Mouse (Mus musculus) limb, embryonic 14.5 days (tissue): ENCODE results near the gene Babam2. TPM values are rescaled to one million over a fixed set of nuclear protein-coding genes. Genes with fewer than 3 reads are reported as not detected.

Source experiments
- ATAC-seq: fragments of 200-750 bp; cut with Nextera tagmentation; 2 replicates; pipeline ENCODE4 v1.8.0; 2017; ENCODE audit warnings: low read depth, moderate number of reproducible peaks, moderate TSS enrichment; ENCODE audit not compliant: low FRiP score
- DNase-seq: peaks from one replicate; pipeline ENCODE4 v3.0.0-alpha.2; 2015; ENCODE audit warnings: low spot score
- H3K27ac ChIP-seq: fragments of 300-500 bp; sonication (generic); replicated peaks from 2 replicates; pipeline ENCODE4 v1.5.1; 2014; ENCODE audit warnings: low read depth, mild to moderate bottlenecking, low read length, moderate library complexity, mixed read lengths
- H3K27me3 ChIP-seq: fragments of 300-500 bp; sonication (generic); 2 replicates; pipeline ENCODE4 v1.6.1; 2014; ENCODE audit warnings: low read length, mixed read lengths; ENCODE audit not compliant: control insufficient read depth, insufficient read depth
- H3K36me3 ChIP-seq: fragments of 300-500 bp; sonication (generic); 2 replicates; pipeline ENCODE4 v1.6.1; 2014; ENCODE audit warnings: mild to moderate bottlenecking, low read length, moderate library complexity, mixed read lengths; ENCODE audit not compliant: control insufficient read depth, insufficient read depth
- H3K4me1 ChIP-seq: fragments of 300-500 bp; sonication (generic); 2 replicates; pipeline ENCODE4 v1.6.1; 2014; ENCODE audit warnings: antibody characterized with exemption, low read length, mixed read lengths; ENCODE audit not compliant: control insufficient read depth, insufficient read depth
- H3K4me2 ChIP-seq: fragments of 300-500 bp; sonication (generic); replicated peaks from 2 replicates; pipeline ENCODE4 v1.6.1; 2014; ENCODE audit warnings: low read depth, mild to moderate bottlenecking, low read length, moderate library complexity; ENCODE audit not compliant: severe bottlenecking
- H3K4me3 ChIP-seq: fragments of 300-500 bp; sonication (generic); replicated peaks from 2 replicates; pipeline ENCODE4 v1.5.1; 2014; ENCODE audit warnings: low read length
- H3K9ac ChIP-seq: fragments of 300-500 bp; sonication (generic); 2 replicates; pipeline ENCODE4 v1.6.1; 2014; ENCODE audit warnings: mild to moderate bottlenecking, low read depth, low read length, moderate library complexity; ENCODE audit not compliant: severe bottlenecking
- H3K9me3 ChIP-seq: fragments of 300-500 bp; sonication (generic); 2 replicates; pipeline ENCODE4 v1.6.1; 2016; ENCODE audit warnings: low read length; ENCODE audit not compliant: control insufficient read depth
- POLR2A ChIP-seq: fragments of 200-500 bp; IDR thresholded peaks from 2 replicates; pipeline ENCODE4 v1.8.0; 2012; ENCODE audit warnings: inconsistent platforms, mild to moderate bottlenecking, moderate library complexity, borderline replicate concordance; ENCODE audit not compliant: insufficient read depth, insufficient read length; ENCODE audit errors: extremely low read depth
- WGBS: fragments of 180-500 bp; shearing (Covaris S2); extraction: QIAGEN DNeasy Blood & Tissue Kit; methylation state at CpG from one replicate; pipeline ENCODE4 v1.1.7; 2014; 5-methylcytosine and 5-hydroxymethylcytosine counted together
- polyA plus RNA-seq, 2 experiments: library from polyadenylated mRNA; depleted of rRNA in 1 of 2; stranded (reverse) in 1 of 2; unstranded in 1 of 2; fragments of >200 nt; fragmentation: Nextera tagmentation in 1 of 2; extraction: Ambion mirVana in 1 of 2; gene quantifications; 2 replicates each; pipeline versions ENCODE4 v1.2.1 to v1.2.3; 2012 to 2014

The Babam2 gene
- polyA plus RNA-seq, 2 experiments, result 23.4 to 35.8 TPM

DNA sequence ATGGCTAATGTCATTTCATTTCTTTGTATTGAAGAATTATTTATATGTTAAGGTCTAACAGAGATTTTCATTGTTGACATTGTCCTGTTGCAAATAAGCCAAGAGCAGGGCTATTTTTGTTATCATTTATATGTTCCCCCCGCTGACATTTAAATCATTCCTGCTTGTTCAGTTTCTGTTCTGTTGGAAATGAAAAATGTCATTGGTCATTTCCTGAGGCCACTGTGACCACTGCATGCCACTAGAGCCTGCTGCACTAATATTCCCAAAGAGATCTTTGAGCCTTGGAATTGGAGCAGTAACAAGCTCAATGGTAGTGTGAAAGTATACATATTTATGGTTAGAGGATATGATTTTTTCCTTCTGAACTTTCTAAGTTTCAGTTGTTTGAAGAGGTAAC is 118.6 kb downstream of the Babam2 start:
- no peak for DNase-seq
- Histone ChIP-seq H3K4me3 (no peak overlapping the region), H3K9me3 (no peaks in the 10 kb centered on the region), H3K4me2 (no peak overlapping the region), H3K36me3 (no peaks in the 10 kb centered on the region), H3K9ac (no peak overlapping the region), H3K27ac (no peak overlapping the region), H3K4me1 (no peaks in the 10 kb centered on the region), H3K27me3 (no peaks in the 10 kb centered on the region)
- no peak for ATAC-seq
- TF ChIP-seq POLR2A, result no peak
- WGBS, result 91% methylated on average over 1 of the region's 1 CpGs

GRCm38 (mm10) chr5:31820801-31821200 is 123.3 kb downstream of the Babam2 start:
- no peaks in the 10 kb centered on the region for H3K4me1 ChIP-seq
- H3K36me3 ChIP-seq, result no peaks in the 10 kb centered on the region
- no peak for ATAC-seq
- H3K4me2 ChIP-seq, result no peak overlapping the region
- no peak overlapping the region for H3K27ac ChIP-seq
- H3K4me3 ChIP-seq, result no peak overlapping the region
- H3K27me3 ChIP-seq, result no peaks in the 10 kb centered on the region
- no peaks in the 10 kb centered on the region for H3K9me3 ChIP-seq
- TF ChIP-seq POLR2A, result no peak
- WGBS, result 86% methylated on average over 3 of the region's 3 CpGs
- DNase-seq, result no peak
- no peak overlapping the region for H3K9ac ChIP-seq

GRCm38 (mm10) chr5:31821204-31821603 is 123.7 kb downstream of the Babam2 start:
- no peak overlapping the region for H3K4me2 ChIP-seq
- H3K27me3 ChIP-seq, result no peaks in the 10 kb centered on the region
- no peak overlapping the region for H3K4me3 ChIP-seq
- 85% methylated on average over 1 of the region's 1 CpGs for WGBS
- no peak overlapping the region for H3K27ac ChIP-seq
- H3K9me3 ChIP-seq, result no peaks in the 10 kb centered on the region
- H3K36me3 ChIP-seq, result no peaks in the 10 kb centered on the region
- DNase-seq (no peak), ATAC-seq (no peak)
- no peak for TF ChIP-seq POLR2A
- no peaks in the 10 kb centered on the region for H3K4me1 ChIP-seq
- H3K9ac ChIP-seq, result no peak overlapping the region

DNA sequence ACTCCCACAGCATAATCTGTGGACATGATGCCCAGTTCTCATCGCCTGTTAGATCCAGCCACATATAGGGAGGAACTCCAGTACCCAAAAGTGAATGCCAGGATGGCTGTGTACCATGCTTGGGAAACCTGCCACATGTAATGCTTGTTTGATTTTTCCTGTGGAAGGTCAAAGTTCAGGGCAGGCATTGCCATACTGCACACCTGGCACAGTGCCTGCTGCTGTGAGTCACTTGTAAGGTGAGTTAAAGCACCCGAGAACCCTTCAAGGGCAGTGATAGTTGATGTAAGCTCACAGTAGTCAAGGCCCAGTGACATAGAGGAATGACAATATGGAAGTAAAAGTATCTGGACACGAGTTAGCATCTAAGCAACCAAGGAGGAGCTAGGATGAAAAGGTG is 126.2 kb downstream of the Babam2 start:
- no peak overlapping the region for H3K27ac ChIP-seq
- H3K9me3 ChIP-seq, result no peaks in the 10 kb centered on the region
- H3K4me1 ChIP-seq, result no peaks in the 10 kb centered on the region
- no peak overlapping the region for H3K4me2 ChIP-seq
- H3K36me3 ChIP-seq, result no peaks in the 10 kb centered on the region
- 80% methylated on average over 3 of the region's 3 CpGs for WGBS
- no peak for ATAC-seq
- no peaks in the 10 kb centered on the region for H3K27me3 ChIP-seq
- no peak for DNase-seq
- no peak for TF ChIP-seq POLR2A
- H3K9ac ChIP-seq, result no peak overlapping the region
- H3K4me3 ChIP-seq, result no peak overlapping the region

DNA sequence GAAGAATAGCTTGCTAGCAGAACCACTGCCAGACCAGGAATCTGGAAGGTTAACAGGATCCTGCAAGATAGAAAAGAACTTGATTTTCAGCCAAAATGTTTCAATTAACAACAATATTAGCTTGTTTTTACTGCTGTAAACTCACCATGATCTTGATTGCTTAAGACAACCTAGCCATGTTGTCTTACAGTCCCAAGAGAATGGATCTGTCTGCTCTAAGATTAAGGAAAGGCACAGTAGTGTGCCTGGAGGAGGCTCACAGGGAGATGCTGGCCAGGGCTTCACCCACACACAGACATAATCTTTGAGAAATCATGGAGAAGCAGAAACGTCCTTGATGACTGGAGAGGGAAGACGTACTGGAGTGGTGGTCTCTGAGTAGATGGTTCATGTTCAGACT is 126.6 kb downstream of the Babam2 start:
- Histone ChIP-seq H3K36me3 (no peaks in the 10 kb centered on the region), H3K9ac (no peak overlapping the region)
- no peak for TF ChIP-seq POLR2A

DNA sequence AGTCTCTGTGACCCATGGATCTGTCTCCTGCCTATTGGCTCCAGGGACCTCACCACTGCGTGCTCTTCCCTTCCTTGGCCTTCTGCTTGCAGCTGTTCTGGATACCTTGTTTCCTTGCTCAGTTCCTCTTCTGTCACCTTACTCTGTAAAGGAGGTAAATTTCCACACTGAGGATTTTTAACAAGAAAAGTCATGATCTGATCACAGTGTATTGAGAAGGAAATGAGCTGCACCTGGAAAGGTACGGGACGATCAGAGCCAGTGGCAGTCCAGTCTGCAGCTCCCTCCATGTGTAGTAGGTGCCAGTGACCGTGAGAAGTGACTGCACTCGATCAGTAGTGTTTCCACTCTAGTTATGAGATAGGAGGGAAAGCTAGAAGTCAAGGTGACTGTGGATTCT is 129.8 kb downstream of the Babam2 start:
- H3K27me3 ChIP-seq, result no peaks in the 10 kb centered on the region
- TF ChIP-seq POLR2A, result no peak
- no peaks in the 10 kb centered on the region for H3K36me3 ChIP-seq
- no peak for ATAC-seq
- H3K4me2 ChIP-seq, result no peak overlapping the region
- 95% methylated on average over 5 of the region's 5 CpGs for WGBS
- no peak overlapping the region for H3K27ac ChIP-seq
- H3K9me3 ChIP-seq, result no peaks in the 10 kb centered on the region
- no peaks in the 10 kb centered on the region for H3K4me1 ChIP-seq
- DNase-seq, result no peak
- H3K9ac ChIP-seq, result no peak overlapping the region
- H3K4me3 ChIP-seq, result no peak overlapping the region

More for the DNA sequence above, 126.6 kb downstream of the Babam2 start:
- no peak overlapping the region for H3K4me3 ChIP-seq
- no peaks in the 10 kb centered on the region for H3K27me3 ChIP-seq
- 67% methylated on average over 2 of the region's 2 CpGs for WGBS
- no peak for ATAC-seq
- H3K9me3 ChIP-seq, result no peaks in the 10 kb centered on the region
- H3K4me2 ChIP-seq, result no peak overlapping the region
- DNase-seq, result no peak
- no peak overlapping the region for H3K27ac ChIP-seq
- no peaks in the 10 kb centered on the region for H3K4me1 ChIP-seq
